Mouse (Mus musculus) embryonic fibroblast, embryonic 13.5 days (primary cell): ENCODE measurements at regions not wholly inside any gene's neighbourhood (a gene's known extent, or its start where the extent isn't known, plus 50 kb on each side); places are given as distances from the start of the nearest gene placed in this dataset.

ENCODE experiments used
- H3K27ac ChIP-seq: 2 replicates; pipeline ENCODE4 v1.5.1; 2012; ENCODE audit warnings: low read length, control low read depth, inconsistent platforms; ENCODE audit not compliant: insufficient read depth
- H3K4me1 ChIP-seq: 2 replicates; pipeline ENCODE4 v1.6.1; 2011; ENCODE audit warnings: low read length; ENCODE audit not compliant: control insufficient read depth, insufficient read depth
- H3K4me3 ChIP-seq: 2 replicates; pipeline ENCODE4 v1.5.1; 2011; ENCODE audit warnings: mild to moderate bottlenecking, control low read depth, low read length; ENCODE audit not compliant: insufficient read depth
- CTCF ChIP-seq: IDR thresholded peaks from 2 replicates; pipeline ENCODE4 v1.5.1; 2011; ENCODE audit warnings: mild to moderate bottlenecking, control low read depth, low read length, moderate library complexity, borderline replicate concordance; ENCODE audit not compliant: insufficient read depth
- POLR2A ChIP-seq: IDR thresholded peaks from 2 replicates; pipeline ENCODE4 v1.6.1; 2011; ENCODE audit warnings: low read depth, mild to moderate bottlenecking, control low read depth, low read length, moderate library complexity

DNA sequence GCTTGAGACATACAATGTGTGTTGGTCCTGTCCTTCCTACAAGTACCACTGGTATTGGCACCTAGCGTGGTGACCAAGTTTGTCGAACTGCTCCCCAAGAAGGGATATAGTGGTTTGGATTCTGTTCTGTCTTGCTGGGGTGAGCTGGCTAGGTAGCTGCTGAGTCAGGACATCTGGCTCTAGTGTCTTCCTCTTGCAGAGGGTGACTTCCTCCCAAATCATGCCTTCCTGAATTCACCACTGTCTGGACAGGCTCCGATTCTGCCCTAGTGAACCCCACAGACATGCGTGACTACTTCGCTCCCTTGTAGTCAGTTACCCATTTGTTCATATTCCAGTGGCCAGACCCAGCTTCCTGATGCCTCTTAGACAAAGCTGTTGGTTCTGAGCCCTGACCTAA, 130.1 kb downstream of the Pja2 start:
- Histone ChIP-seq H3K4me3 (no peak overlapping the region), H3K4me1 (no peaks in the 10 kb centered on the region), H3K27ac (no peak overlapping the region)
- TF ChIP-seq CTCF (no peak), POLR2A (no peak)

DNA sequence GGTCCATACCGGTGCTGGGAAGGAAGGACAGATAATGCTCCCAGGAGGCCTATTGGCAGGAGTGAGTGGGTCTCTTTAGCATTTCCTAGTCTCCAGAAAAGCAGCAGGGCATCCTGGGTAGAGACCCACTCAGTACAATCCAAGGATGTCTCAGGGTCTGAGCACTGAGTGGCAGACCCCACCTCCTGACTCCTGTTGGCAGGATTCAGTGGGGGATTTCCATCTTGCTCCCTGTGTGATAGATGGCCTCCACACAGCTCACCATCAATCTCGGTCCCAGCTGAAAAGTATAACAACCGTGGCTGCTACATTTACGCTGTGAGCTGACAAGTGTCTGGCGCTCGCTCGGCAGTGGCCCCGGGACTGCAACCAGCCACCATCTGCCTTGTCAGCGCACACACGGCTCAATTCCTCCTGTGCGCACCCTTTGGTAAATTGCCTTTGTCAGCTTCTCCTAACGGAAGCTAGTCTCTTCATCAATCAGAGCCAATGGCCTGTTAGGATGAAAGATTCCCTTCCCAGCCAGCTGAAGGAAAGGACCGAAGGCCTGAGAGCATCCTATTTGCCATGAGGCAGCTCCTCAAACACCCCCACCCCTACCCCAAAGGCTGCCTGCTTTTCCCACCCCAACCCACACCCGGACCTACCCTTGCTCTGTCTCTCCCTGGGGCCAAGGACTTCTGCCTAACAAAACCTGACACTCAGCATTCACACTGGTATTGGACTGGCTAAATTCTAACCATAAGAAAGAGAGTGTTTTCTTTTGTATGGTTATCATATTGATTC, 131.4 kb downstream of the Pja2 start:
- no peaks in the 10 kb centered on the region for H3K4me1 ChIP-seq
- TF ChIP-seq CTCF (no peak), POLR2A (no peak)

DNA sequence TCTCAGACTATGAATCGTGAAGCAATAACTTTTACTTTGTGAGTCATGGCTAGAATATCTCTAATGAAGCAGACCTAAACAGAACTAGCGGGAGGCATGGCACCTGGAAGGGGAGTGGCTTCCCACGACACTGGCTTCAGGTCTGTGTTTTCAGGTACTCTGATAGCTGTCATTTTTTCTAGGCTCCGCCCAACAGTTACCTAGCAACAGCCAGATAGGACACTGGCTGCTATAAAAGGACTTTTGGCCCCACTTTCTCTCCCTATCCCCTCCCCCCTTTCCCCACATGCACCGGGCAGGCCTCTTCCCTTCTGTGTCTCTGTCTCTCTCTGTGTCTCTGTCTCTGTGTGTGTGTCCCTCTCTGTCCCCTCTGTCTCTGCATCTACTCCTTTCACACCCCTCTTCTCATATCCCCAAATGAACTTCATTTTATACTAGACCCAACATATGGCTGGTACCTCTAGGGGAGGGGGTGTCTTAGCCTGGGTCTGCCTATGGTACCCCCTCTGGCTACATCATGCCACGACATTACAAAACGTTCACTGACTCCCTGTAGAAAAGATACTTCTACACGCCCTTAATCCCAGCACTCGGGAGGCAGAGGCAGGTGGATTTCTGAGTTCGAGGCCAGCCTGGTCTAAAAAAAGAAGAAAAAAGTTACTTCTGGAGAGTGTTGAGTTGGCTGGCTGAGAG, 132.3 kb downstream of the Pja2 start:
- no peak overlapping the region for H3K27ac ChIP-seq
- H3K4me1 ChIP-seq, result no peaks in the 10 kb centered on the region
- TF ChIP-seq CTCF (no peak), POLR2A (no peak)
- H3K4me3 ChIP-seq, result no peak overlapping the region

More for the DNA sequence above, 131.4 kb downstream of the Pja2 start:
- Histone ChIP-seq H3K4me3 (no peak overlapping the region), H3K27ac (no peak overlapping the region)

DNA sequence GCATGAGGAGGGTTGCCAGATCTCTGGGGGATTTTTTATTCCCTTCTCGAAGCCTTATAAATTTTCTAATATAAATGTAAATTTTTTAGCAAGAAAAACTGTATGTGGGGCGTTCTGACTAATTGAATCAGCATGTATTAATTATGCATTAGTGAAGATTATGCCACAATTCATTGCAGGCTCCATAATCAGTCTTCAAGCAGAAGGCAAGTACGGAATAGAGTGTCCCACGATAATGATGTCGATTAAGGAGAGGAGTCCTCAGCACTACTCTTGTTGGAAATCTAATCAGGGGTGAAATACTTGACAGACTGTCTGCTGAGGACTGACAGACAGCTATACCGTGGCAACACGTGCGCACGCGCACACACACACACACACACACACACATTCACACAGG, 135.3 kb downstream of the Pja2 start:
- TF ChIP-seq CTCF, result no peak
- no peak for TF ChIP-seq POLR2A

DNA sequence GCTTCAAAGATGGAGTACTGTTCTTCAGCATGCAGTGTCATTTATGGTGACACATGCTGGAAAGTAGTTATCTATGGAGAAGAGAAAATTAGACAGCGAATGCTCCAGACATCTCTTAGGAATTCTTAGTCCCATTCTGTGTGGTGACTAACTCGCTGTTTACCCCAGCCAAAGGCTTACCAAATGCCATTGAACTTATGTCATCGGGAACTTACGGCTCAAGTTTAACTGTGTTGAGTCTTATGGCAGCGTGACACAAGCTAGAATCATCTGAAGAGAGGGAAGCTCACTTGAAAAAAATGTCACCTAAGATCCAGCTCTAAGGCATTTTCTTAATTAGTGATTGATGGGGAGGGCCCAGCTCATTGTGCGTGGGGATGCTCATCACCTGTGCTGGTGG, 138.7 kb downstream of the Pja2 start:
- no peak for TF ChIP-seq POLR2A
- no peak for TF ChIP-seq CTCF
- H3K4me3 ChIP-seq, result no peak overlapping the region
- no peaks in the 10 kb centered on the region for H3K4me1 ChIP-seq
- H3K27ac ChIP-seq, result peak overlapping the region; percentile 78

More for the DNA sequence above, 135.3 kb downstream of the Pja2 start:
- Histone ChIP-seq H3K4me3 (no peak overlapping the region), H3K4me1 (no peaks in the 10 kb centered on the region), H3K27ac (no peak overlapping the region)
